Mouse (Mus musculus): ENCODE measurements around the gene Slc23a2.

Gene Slc23a2

GRCm38 (mm10) chr2:132024028-132024427, 120.9 kb downstream of the Slc23a2 start:
- H3K9me3 ChIP-seq (ENCODE audit: low read length): no peaks in the 10 kb centered on the region
- no peak for TF ChIP-seq POU5F1 (IDR thresholded peaks at IDR 0.05; ENCODE audit: borderline replicate concordance, low read length)
- no peak for TF ChIP-seq NANOG (IDR thresholded peaks at IDR 0.05; ENCODE audit: borderline replicate concordance, low read length)
- TF ChIP-seq CTCF (conservative IDR thresholded peaks at IDR 0.05; ENCODE audit: low read length): no peak
- peaks cover 30% of the 10 kb centered on the region for H3K27me3 ChIP-seq (ENCODE audit: insufficient read depth, low read length)
- H3K4me3 ChIP-seq (replicated peaks; ENCODE audit: low read length): no peak overlapping the region
- no peaks in the 10 kb centered on the region for H3K36me3 ChIP-seq (ENCODE audit: insufficient read depth, low read length)
- H3K4me1 ChIP-seq (replicated peaks; ENCODE audit: low read depth, low read length): peaks cover 27% of the 10 kb centered on the region

- Histone ChIP-seq H3K27me3 (ENCODE audit: insufficient read depth, low read length) (peaks cover 17% of the 10 kb centered on the region), H3K4me1 (replicated peaks; ENCODE audit: low read depth, low read length) (peaks cover 21% of the 10 kb centered on the region), H3K4me3 (replicated peaks; ENCODE audit: low read length) (no peak overlapping the region), H3K36me3 (ENCODE audit: insufficient read depth, low read length) (no peaks in the 10 kb centered on the region), H3K9me3 (ENCODE audit: low read length) (no peaks in the 10 kb centered on the region)
- TF ChIP-seq CTCF (conservative IDR thresholded peaks at IDR 0.05; ENCODE audit: low read length): no peak
- TF ChIP-seq POU5F1 (IDR thresholded peaks at IDR 0.05; ENCODE audit: borderline replicate concordance, low read length): no peak
- TF ChIP-seq NANOG (IDR thresholded peaks at IDR 0.05; ENCODE audit: borderline replicate concordance, low read length): no peak
Measured at GRCm38 (mm10) chr2:132022621-132023020, 122.3 kb downstream of the Slc23a2 start.

GRCm38 (mm10) chr2:132021616-132022015, 123.3 kb downstream of the Slc23a2 start:
- Histone ChIP-seq H3K4me3 (replicated peaks; ENCODE audit: low read length) (no peak overlapping the region), H3K4me1 (replicated peaks; ENCODE audit: low read depth, low read length) (peaks cover 21% of the 10 kb centered on the region), H3K9me3 (ENCODE audit: low read length) (no peaks in the 10 kb centered on the region), H3K27me3 (ENCODE audit: insufficient read depth, low read length) (peaks cover 7% of the 10 kb centered on the region), H3K36me3 (ENCODE audit: insufficient read depth, low read length) (no peaks in the 10 kb centered on the region)
- no peak for TF ChIP-seq CTCF (conservative IDR thresholded peaks at IDR 0.05; ENCODE audit: low read length)
- TF ChIP-seq POU5F1 (IDR thresholded peaks at IDR 0.05; ENCODE audit: borderline replicate concordance, low read length): no peak
- no peak for TF ChIP-seq NANOG (IDR thresholded peaks at IDR 0.05; ENCODE audit: borderline replicate concordance, low read length)

- no peak for TF ChIP-seq NANOG (IDR thresholded peaks at IDR 0.05; ENCODE audit: borderline replicate concordance, low read length)
- TF ChIP-seq CTCF (conservative IDR thresholded peaks at IDR 0.05; ENCODE audit: low read length): no peak
- no peak for TF ChIP-seq POU5F1 (IDR thresholded peaks at IDR 0.05; ENCODE audit: borderline replicate concordance, low read length)
- H3K36me3 ChIP-seq (ENCODE audit: insufficient read depth, low read length): no peaks in the 10 kb centered on the region
- H3K4me1 ChIP-seq (replicated peaks; ENCODE audit: low read depth, low read length): peaks cover 21% of the 10 kb centered on the region
- H3K4me3 ChIP-seq (replicated peaks; ENCODE audit: low read length): no peak overlapping the region
- H3K27me3 ChIP-seq (ENCODE audit: insufficient read depth, low read length): peaks cover 3% of the 10 kb centered on the region; the same call in 1 of the 2 replicates
- H3K9me3 ChIP-seq (ENCODE audit: low read length): no peaks in the 10 kb centered on the region
Measured at GRCm38 (mm10) chr2:132020991-132021541, 123.8 kb downstream of the Slc23a2 start.

- H3K9me3 ChIP-seq (ENCODE audit: low read length): no peaks in the 10 kb centered on the region
- no peaks in the 10 kb centered on the region for H3K36me3 ChIP-seq (ENCODE audit: insufficient read depth, low read length)
Measured at GRCm38 (mm10) chr2:132020420-132020819, 124.5 kb downstream of the Slc23a2 start.

GRCm38 (mm10) chr2:132019372-132019811, 125.5 kb downstream of the Slc23a2 start:
- H3K4me1 ChIP-seq (replicated peaks; ENCODE audit: low read depth, low read length): peaks cover 21% of the 10 kb centered on the region

More at GRCm38 (mm10) chr2:132020420-132020819, 124.5 kb downstream of the Slc23a2 start:
- no peak for TF ChIP-seq POU5F1 (IDR thresholded peaks at IDR 0.05; ENCODE audit: borderline replicate concordance, low read length)
- no peak for TF ChIP-seq NANOG (IDR thresholded peaks at IDR 0.05; ENCODE audit: borderline replicate concordance, low read length)
- H3K27me3 ChIP-seq (ENCODE audit: insufficient read depth, low read length): no peaks in the 10 kb centered on the region; the same call in 1 of the 2 replicates
- H3K4me3 ChIP-seq (replicated peaks; ENCODE audit: low read length): no peak overlapping the region
- peaks cover 21% of the 10 kb centered on the region for H3K4me1 ChIP-seq (replicated peaks; ENCODE audit: low read depth, low read length)

GRCm38 (mm10) chr2:132018156-132018555, 126.8 kb downstream of the Slc23a2 start:
- H3K4me3 ChIP-seq (replicated peaks; ENCODE audit: low read length): no peak overlapping the region
- no peak for TF ChIP-seq POU5F1 (IDR thresholded peaks at IDR 0.05; ENCODE audit: borderline replicate concordance, low read length)
- no peak for TF ChIP-seq NANOG (IDR thresholded peaks at IDR 0.05; ENCODE audit: borderline replicate concordance, low read length)
- no peak for TF ChIP-seq CTCF (conservative IDR thresholded peaks at IDR 0.05; ENCODE audit: low read length)
- no peaks in the 10 kb centered on the region; the same call in 1 of the 2 replicates for H3K27me3 ChIP-seq (ENCODE audit: insufficient read depth, low read length)
- H3K4me1 ChIP-seq (replicated peaks; ENCODE audit: low read depth, low read length): peaks cover 21% of the 10 kb centered on the region
- no peaks in the 10 kb centered on the region for H3K9me3 ChIP-seq (ENCODE audit: low read length)
- H3K36me3 ChIP-seq (ENCODE audit: insufficient read depth, low read length): no peaks in the 10 kb centered on the region

More at GRCm38 (mm10) chr2:132019372-132019811, 125.5 kb downstream of the Slc23a2 start:
- Histone ChIP-seq H3K4me3 (replicated peaks; ENCODE audit: low read length) (no peak overlapping the region), H3K36me3 (ENCODE audit: insufficient read depth, low read length) (no peaks in the 10 kb centered on the region), H3K27me3 (ENCODE audit: insufficient read depth, low read length) (no peaks in the 10 kb centered on the region; the same call in 1 of the 2 replicates), H3K9me3 (ENCODE audit: low read length) (no peaks in the 10 kb centered on the region)
- TF ChIP-seq POU5F1 (IDR thresholded peaks at IDR 0.05; ENCODE audit: borderline replicate concordance, low read length): no peak
- no peak for TF ChIP-seq CTCF (conservative IDR thresholded peaks at IDR 0.05; ENCODE audit: low read length)
- no peak for TF ChIP-seq NANOG (IDR thresholded peaks at IDR 0.05; ENCODE audit: borderline replicate concordance, low read length)

- peak overlapping the region; percentile 10; the same call in 1 of the 2 replicates for H3K4me3 ChIP-seq (replicated peaks; ENCODE audit: low read length)
- H3K4me1 ChIP-seq (replicated peaks; ENCODE audit: low read depth, low read length): peaks cover 21% of the 10 kb centered on the region
- H3K27me3 ChIP-seq (ENCODE audit: insufficient read depth, low read length): no peaks in the 10 kb centered on the region
- TF ChIP-seq CTCF (conservative IDR thresholded peaks at IDR 0.05; ENCODE audit: low read length) (no peak), NANOG (IDR thresholded peaks at IDR 0.05; ENCODE audit: borderline replicate concordance, low read length) (no peak), POU5F1 (IDR thresholded peaks at IDR 0.05; ENCODE audit: borderline replicate concordance, low read length) (no peak)
- H3K9me3 ChIP-seq (ENCODE audit: low read length): no peaks in the 10 kb centered on the region
- no peaks in the 10 kb centered on the region for H3K36me3 ChIP-seq (ENCODE audit: insufficient read depth, low read length)
Measured at GRCm38 (mm10) chr2:132017611-132018010, 127.3 kb downstream of the Slc23a2 start.

GRCm38 (mm10) chr2:132016034-132016433, 128.9 kb downstream of the Slc23a2 start:
- TF ChIP-seq POU5F1 (IDR thresholded peaks at IDR 0.05; ENCODE audit: borderline replicate concordance, low read length) (no peak), NANOG (IDR thresholded peaks at IDR 0.05; ENCODE audit: borderline replicate concordance, low read length) (no peak), CTCF (conservative IDR thresholded peaks at IDR 0.05; ENCODE audit: low read length) (no peak)
- H3K27me3 ChIP-seq (ENCODE audit: insufficient read depth, low read length): no peaks in the 10 kb centered on the region
- no peak overlapping the region for H3K4me3 ChIP-seq (replicated peaks; ENCODE audit: low read length)
- no peaks in the 10 kb centered on the region for H3K9me3 ChIP-seq (ENCODE audit: low read length)
- H3K36me3 ChIP-seq (ENCODE audit: insufficient read depth, low read length): no peaks in the 10 kb centered on the region
- H3K4me1 ChIP-seq (replicated peaks; ENCODE audit: low read depth, low read length): peaks cover 19% of the 10 kb centered on the region

Measured in E14TG2a.4 (cell line).